Mouse (Mus musculus): ENCODE measurements around the gene Cobll1. TPM values are rescaled to one million over a fixed set of nuclear protein-coding genes. Genes with fewer than 3 reads are reported as not detected.

Cobll1 gene
- polyA plus RNA-seq, 1 experiment from 2014 or later = 23.8 TPM

DNA sequence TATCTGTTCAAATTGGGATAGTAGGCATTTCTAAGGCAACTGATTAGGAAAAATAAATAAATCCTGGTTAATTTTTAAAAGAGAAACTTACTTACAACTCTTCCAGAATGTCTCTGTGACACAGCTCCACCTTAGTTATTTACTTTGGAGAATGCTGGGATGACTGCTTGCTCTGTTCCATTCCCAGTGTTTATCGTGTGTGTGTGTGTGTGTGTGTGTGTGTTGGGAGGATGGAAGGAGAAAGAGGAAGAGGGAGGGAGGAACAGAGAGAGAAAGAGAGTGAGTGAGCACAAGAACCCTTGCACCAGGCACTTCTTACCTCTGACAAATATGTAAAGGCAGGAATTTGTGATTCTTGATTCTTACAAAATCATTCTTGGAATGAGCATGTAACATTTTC is 67.7 kb downstream of the Cobll1 start:
- WGBS = 13% methylated on average over 1 of the region's 1 CpGs
- Histone ChIP-seq H3K27ac (no peak overlapping the region), H3K36me3 (ENCODE audit: insufficient read depth, low read length) (no peaks in the 10 kb centered on the region), H3K4me3 (replicated peaks; ENCODE audit: low read depth, low read length) (no peak overlapping the region), H3K4me1 (replicated peaks; ENCODE audit: insufficient read depth, low read length) (peaks cover 10% of the 10 kb centered on the region; the same call in 1 of the 2 replicates), H3K27me3 (ENCODE audit: insufficient read depth, low read length) (no peaks in the 10 kb centered on the region), H3K9me3 (replicated peaks; ENCODE audit: low read length) (no peaks in the 10 kb centered on the region), H3K9ac (ENCODE audit: low read depth, low read length) (no peak overlapping the region), H3K4me2 (ENCODE audit: low read length) (peak overlapping the region; percentile 47)
- DNase-seq (ENCODE audit: low spot score) (no peak), ATAC-seq (replicated peaks; ENCODE audit: low FRiP score, low read depth) (no peak)
- no peak for TF ChIP-seq CTCF (IDR thresholded peaks at IDR 0.05; ENCODE audit: low read depth)

- DNase-seq (ENCODE audit: low spot score) (peak; percentile 41), ATAC-seq (replicated peaks; ENCODE audit: low FRiP score, low read depth) (peak; percentile 69)
- H3K4me2 ChIP-seq (ENCODE audit: low read length) = peak overlapping the region; percentile 47
- no peaks in the 10 kb centered on the region for H3K36me3 ChIP-seq (ENCODE audit: insufficient read depth, low read length)
- no peaks in the 10 kb centered on the region for H3K27me3 ChIP-seq (ENCODE audit: insufficient read depth, low read length)
- peak overlapping the region; percentile 15; the same call in 1 of the 2 replicates for H3K27ac ChIP-seq
- H3K4me3 ChIP-seq (replicated peaks; ENCODE audit: low read depth, low read length) = no peak overlapping the region
- no peak overlapping the region for H3K9ac ChIP-seq (ENCODE audit: low read depth, low read length)
- no peak for TF ChIP-seq CTCF (IDR thresholded peaks at IDR 0.05; ENCODE audit: low read depth)
- no peaks in the 10 kb centered on the region for H3K9me3 ChIP-seq (replicated peaks; ENCODE audit: low read length)
- peaks cover 10% of the 10 kb centered on the region; the same call in 1 of the 2 replicates for H3K4me1 ChIP-seq (replicated peaks; ENCODE audit: insufficient read depth, low read length)
- WGBS = 43% methylated on average over 18 of the region's 18 CpGs
Measured at GRCm38 (mm10) chr2:65170693-65171456, 68.3 kb downstream of the Cobll1 start.

DNA sequence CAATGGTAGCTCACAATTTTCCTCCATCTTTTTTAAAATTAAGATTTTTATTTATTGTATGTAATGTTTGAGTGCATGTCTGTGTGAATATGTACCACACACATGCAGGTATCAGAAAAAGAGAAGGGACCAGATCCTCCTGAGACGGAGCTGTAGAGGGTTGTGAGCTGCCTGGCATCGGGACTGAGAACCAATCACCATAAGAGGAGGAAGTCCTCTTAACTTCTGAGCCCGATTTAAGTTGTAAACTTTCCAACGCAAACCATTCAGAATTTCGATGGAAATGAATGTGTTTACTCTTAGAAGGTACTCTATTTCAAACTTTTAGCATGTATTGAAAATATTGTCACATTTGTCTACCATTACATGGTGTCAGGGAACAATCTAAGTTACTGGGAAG is 68.9 kb downstream of the Cobll1 start:
- WGBS = 85% methylated on average over 5 of the region's 5 CpGs
- no peak overlapping the region for H3K4me3 ChIP-seq (replicated peaks; ENCODE audit: low read depth, low read length)
- no peak for ATAC-seq (replicated peaks; ENCODE audit: low FRiP score, low read depth)
- H3K4me1 ChIP-seq (replicated peaks; ENCODE audit: insufficient read depth, low read length) = peaks cover 7% of the 10 kb centered on the region; the same call in 1 of the 2 replicates
- TF ChIP-seq CTCF (IDR thresholded peaks at IDR 0.05; ENCODE audit: low read depth) = no peak
- DNase-seq (ENCODE audit: low spot score) = no peak
- no peak overlapping the region for H3K27ac ChIP-seq
- H3K9ac ChIP-seq (ENCODE audit: low read depth, low read length) = no peak overlapping the region
- H3K27me3 ChIP-seq (ENCODE audit: insufficient read depth, low read length) = no peaks in the 10 kb centered on the region
- H3K36me3 ChIP-seq (ENCODE audit: insufficient read depth, low read length) = no peaks in the 10 kb centered on the region
- no peaks in the 10 kb centered on the region for H3K9me3 ChIP-seq (replicated peaks; ENCODE audit: low read length)
- no peak overlapping the region; the same call in 1 of the 2 replicates for H3K4me2 ChIP-seq (ENCODE audit: low read length)

- Histone ChIP-seq H3K4me3 (replicated peaks; ENCODE audit: low read depth, low read length) (no peak overlapping the region), H3K4me2 (ENCODE audit: low read length) (no peak overlapping the region), H3K27me3 (ENCODE audit: insufficient read depth, low read length) (no peaks in the 10 kb centered on the region), H3K9me3 (replicated peaks; ENCODE audit: low read length) (no peaks in the 10 kb centered on the region), H3K9ac (ENCODE audit: low read depth, low read length) (no peak overlapping the region), H3K4me1 (replicated peaks; ENCODE audit: insufficient read depth, low read length) (no peaks in the 10 kb centered on the region), H3K36me3 (ENCODE audit: insufficient read depth, low read length) (no peaks in the 10 kb centered on the region), H3K27ac (no peak overlapping the region)
- ATAC-seq (replicated peaks; ENCODE audit: low FRiP score, low read depth) (no peak), DNase-seq (ENCODE audit: low spot score) (no peak)
- 75% methylated on average over 4 of the region's 4 CpGs for WGBS
- no peak for TF ChIP-seq CTCF (IDR thresholded peaks at IDR 0.05; ENCODE audit: low read depth)
Measured at GRCm38 (mm10) chr2:65163990-65164389, 75.2 kb downstream of the Cobll1 start.

GRCm38 (mm10) chr2:65162625-65163024 is 76.6 kb downstream of the Cobll1 start:
- no peak overlapping the region for H3K4me2 ChIP-seq (ENCODE audit: low read length)

GRCm38 (mm10) chr2:65161715-65162114 is 77.5 kb downstream of the Cobll1 start:
- no peaks in the 10 kb centered on the region for H3K36me3 ChIP-seq (ENCODE audit: insufficient read depth, low read length)
- DNase-seq (ENCODE audit: low spot score) (no peak), ATAC-seq (replicated peaks; ENCODE audit: low FRiP score, low read depth) (no peak)
- no peak overlapping the region for H3K9ac ChIP-seq (ENCODE audit: low read depth, low read length)
- H3K4me1 ChIP-seq (replicated peaks; ENCODE audit: insufficient read depth, low read length) = no peaks in the 10 kb centered on the region
- no peaks in the 10 kb centered on the region for H3K27me3 ChIP-seq (ENCODE audit: insufficient read depth, low read length)
- 86% methylated on average over 2 of the region's 2 CpGs for WGBS
- no peak overlapping the region for H3K4me2 ChIP-seq (ENCODE audit: low read length)
- H3K27ac ChIP-seq = no peak overlapping the region
- H3K9me3 ChIP-seq (replicated peaks; ENCODE audit: low read length) = no peaks in the 10 kb centered on the region
- H3K4me3 ChIP-seq (replicated peaks; ENCODE audit: low read depth, low read length) = no peak overlapping the region
- no peak for TF ChIP-seq CTCF (IDR thresholded peaks at IDR 0.05; ENCODE audit: low read depth)

More at GRCm38 (mm10) chr2:65162625-65163024, 76.6 kb downstream of the Cobll1 start:
- Histone ChIP-seq H3K36me3 (ENCODE audit: insufficient read depth, low read length) (no peaks in the 10 kb centered on the region), H3K4me3 (replicated peaks; ENCODE audit: low read depth, low read length) (no peak overlapping the region), H3K27me3 (ENCODE audit: insufficient read depth, low read length) (no peaks in the 10 kb centered on the region), H3K9ac (ENCODE audit: low read depth, low read length) (no peak overlapping the region), H3K4me1 (replicated peaks; ENCODE audit: insufficient read depth, low read length) (no peaks in the 10 kb centered on the region), H3K27ac (no peak overlapping the region), H3K9me3 (replicated peaks; ENCODE audit: low read length) (no peaks in the 10 kb centered on the region)
- no peak for TF ChIP-seq CTCF (IDR thresholded peaks at IDR 0.05; ENCODE audit: low read depth)
- no peak for ATAC-seq (replicated peaks; ENCODE audit: low FRiP score, low read depth)
- 91% methylated on average over 5 of the region's 5 CpGs for WGBS
- DNase-seq (ENCODE audit: low spot score) = no peak
